Mouse (Mus musculus): Measurements from ENCODE around the gene Rabep2. TPM values are rescaled to one million over a fixed set of nuclear protein-coding genes. Genes with fewer than 3 reads are reported as not detected.

Gene Rabep2
- polyA plus RNA-seq, 2 experiments: 30.7 to 35.2 TPM

GRCm38 (mm10) chr7:126450641-126451040, 22.1 kb downstream of the Rabep2 start:
- H3K9me3 ChIP-seq (ENCODE audit: control insufficient read depth, low read length): no peaks in the 10 kb centered on the region
- WGBS: 88% methylated on average over 6 of the region's 6 CpGs
- H3K27ac ChIP-seq (replicated peaks; ENCODE audit: low read depth, low read length): no peak overlapping the region
- TF ChIP-seq POLR2A (IDR thresholded peaks at IDR 0.05; ENCODE audit: borderline replicate concordance, extremely low read depth, insufficient read depth, insufficient read length): no peak
- H3K4me2 ChIP-seq (replicated peaks; ENCODE audit: low read depth, low read length, severe bottlenecking): no peak overlapping the region
- no peak overlapping the region for H3K9ac ChIP-seq (ENCODE audit: low read depth, low read length, severe bottlenecking)
- H3K36me3 ChIP-seq (ENCODE audit: control insufficient read depth, insufficient read depth, low read length): peaks cover 26% of the 10 kb centered on the region
- no peaks in the 10 kb centered on the region for H3K27me3 ChIP-seq (ENCODE audit: control insufficient read depth, insufficient read depth, low read length)
- no peaks in the 10 kb centered on the region for H3K4me1 ChIP-seq (ENCODE audit: control insufficient read depth, insufficient read depth, low read length)
- no peak for DNase-seq (ENCODE audit: low spot score)
- no peak overlapping the region for H3K4me3 ChIP-seq (replicated peaks; ENCODE audit: low read length)
- no peak for ATAC-seq (ENCODE audit: low FRiP score, low read depth)

DNA sequence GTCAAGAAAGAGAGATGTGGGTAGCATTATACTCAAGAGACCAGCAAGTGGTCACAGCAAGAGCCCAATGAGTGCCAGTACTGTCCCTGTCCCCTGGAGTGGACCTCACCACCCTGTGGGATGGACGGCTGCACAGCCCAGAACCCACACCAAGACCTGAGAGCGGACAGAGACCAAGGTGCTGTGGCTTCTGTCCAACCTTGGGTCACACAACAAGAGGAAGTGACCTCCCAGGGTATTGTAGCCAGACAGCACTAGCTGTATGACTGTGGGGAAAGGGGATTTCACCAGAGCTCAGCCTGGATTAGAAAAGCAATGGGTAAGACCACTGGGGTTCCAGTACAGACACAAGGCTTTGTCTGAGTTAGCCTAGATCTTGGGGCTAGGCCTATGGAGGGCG, 23.7 kb downstream of the Rabep2 start:
- Histone ChIP-seq H3K27ac (replicated peaks; ENCODE audit: low read depth, low read length) (no peak overlapping the region), H3K9me3 (ENCODE audit: control insufficient read depth, low read length) (no peaks in the 10 kb centered on the region), H3K27me3 (ENCODE audit: control insufficient read depth, insufficient read depth, low read length) (no peaks in the 10 kb centered on the region), H3K36me3 (ENCODE audit: control insufficient read depth, insufficient read depth, low read length) (peaks cover 11% of the 10 kb centered on the region; the same call in 1 of the 2 replicates), H3K4me2 (replicated peaks; ENCODE audit: low read depth, low read length, severe bottlenecking) (no peak overlapping the region), H3K4me1 (ENCODE audit: control insufficient read depth, insufficient read depth, low read length) (no peaks in the 10 kb centered on the region), H3K9ac (ENCODE audit: low read depth, low read length, severe bottlenecking) (no peak overlapping the region), H3K4me3 (replicated peaks; ENCODE audit: low read length) (no peak overlapping the region)
- TF ChIP-seq POLR2A (IDR thresholded peaks at IDR 0.05; ENCODE audit: borderline replicate concordance, extremely low read depth, insufficient read depth, insufficient read length): no peak
- WGBS: 94% methylated on average over 3 of the region's 3 CpGs
- DNase-seq (ENCODE audit: low spot score): no peak
- no peak for ATAC-seq (ENCODE audit: low FRiP score, low read depth)

DNA sequence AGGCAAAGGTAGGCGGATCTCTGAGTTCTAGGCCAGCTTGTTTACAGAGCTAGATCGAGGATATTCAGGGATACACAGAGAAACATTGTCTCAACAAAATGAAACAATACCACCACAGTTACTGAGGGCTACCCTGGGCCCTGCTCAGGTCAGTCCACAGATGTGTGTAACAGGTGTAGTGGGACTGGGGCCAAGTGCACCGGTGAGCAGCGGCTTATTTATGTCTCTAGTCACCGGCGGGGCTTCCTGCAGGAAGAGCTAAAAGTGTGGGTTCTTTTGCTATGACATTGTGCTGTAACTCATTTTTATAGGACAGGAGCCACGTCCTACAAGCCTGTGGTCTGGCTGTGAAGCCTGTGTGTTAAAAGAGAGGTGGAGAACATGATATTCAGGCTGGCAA, 25.3 kb downstream of the Rabep2 start:
- H3K4me2 ChIP-seq (replicated peaks; ENCODE audit: low read depth, low read length, severe bottlenecking): no peak overlapping the region
- no peak for TF ChIP-seq POLR2A (IDR thresholded peaks at IDR 0.05; ENCODE audit: borderline replicate concordance, extremely low read depth, insufficient read depth, insufficient read length)
- no peak for ATAC-seq (ENCODE audit: low FRiP score, low read depth)
- H3K4me1 ChIP-seq (ENCODE audit: control insufficient read depth, insufficient read depth, low read length): no peaks in the 10 kb centered on the region
- 38% methylated on average over 7 of the region's 7 CpGs for WGBS
- H3K9ac ChIP-seq (ENCODE audit: low read depth, low read length, severe bottlenecking): no peak overlapping the region
- no peak overlapping the region for H3K27ac ChIP-seq (replicated peaks; ENCODE audit: low read depth, low read length)
- no peaks in the 10 kb centered on the region for H3K27me3 ChIP-seq (ENCODE audit: control insufficient read depth, insufficient read depth, low read length)
- no peak for DNase-seq (ENCODE audit: low spot score)
- H3K9me3 ChIP-seq (ENCODE audit: control insufficient read depth, low read length): no peaks in the 10 kb centered on the region
- H3K4me3 ChIP-seq (replicated peaks; ENCODE audit: low read length): no peak overlapping the region
- 0 out of 2 replicates have a peak, but pooled peaks cover 2% of the 10 kb centered on the region for H3K36me3 ChIP-seq (ENCODE audit: control insufficient read depth, insufficient read depth, low read length)

DNA sequence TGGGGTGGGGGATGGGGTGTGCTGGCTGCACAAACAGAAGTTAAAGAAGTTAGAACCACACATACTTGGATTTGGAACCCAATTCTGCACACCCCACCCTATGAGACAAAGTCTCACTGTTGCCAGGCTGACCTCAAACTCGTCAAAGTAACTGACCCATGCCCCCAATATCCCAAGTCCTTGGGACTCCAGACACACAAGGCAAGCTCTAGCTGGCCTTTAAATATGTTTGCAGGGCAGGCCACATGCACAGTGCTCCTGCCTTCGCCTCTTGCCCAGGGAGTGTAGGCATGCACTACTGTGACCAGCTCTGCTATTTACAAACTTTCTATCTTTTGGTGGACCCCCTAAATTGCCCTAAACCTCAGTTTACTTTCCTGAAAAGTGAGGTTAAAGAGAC, 26.7 kb downstream of the Rabep2 start:
- Histone ChIP-seq H3K9me3 (ENCODE audit: control insufficient read depth, low read length) (no peaks in the 10 kb centered on the region), H3K9ac (ENCODE audit: low read depth, low read length, severe bottlenecking) (no peak overlapping the region), H3K4me2 (replicated peaks; ENCODE audit: low read depth, low read length, severe bottlenecking) (no peak overlapping the region), H3K27ac (replicated peaks; ENCODE audit: low read depth, low read length) (no peak overlapping the region), H3K36me3 (ENCODE audit: control insufficient read depth, insufficient read depth, low read length) (no peaks in the 10 kb centered on the region), H3K27me3 (ENCODE audit: control insufficient read depth, insufficient read depth, low read length) (no peaks in the 10 kb centered on the region), H3K4me3 (replicated peaks; ENCODE audit: low read length) (no peak overlapping the region), H3K4me1 (ENCODE audit: control insufficient read depth, insufficient read depth, low read length) (0 out of 2 replicates have a peak, but pooled peaks cover under 1% of the 10 kb centered on the region)
- no peak for TF ChIP-seq POLR2A (IDR thresholded peaks at IDR 0.05; ENCODE audit: borderline replicate concordance, extremely low read depth, insufficient read depth, insufficient read length)
- ATAC-seq (ENCODE audit: low FRiP score, low read depth): no peak
- WGBS: 77% methylated on average over 2 of the region's 2 CpGs
- no peak for DNase-seq (ENCODE audit: low spot score)

- no peak overlapping the region for H3K4me3 ChIP-seq (replicated peaks; ENCODE audit: low read length)
- WGBS: 87% methylated on average over 17 of the region's 17 CpGs
- no peaks in the 10 kb centered on the region for H3K36me3 ChIP-seq (ENCODE audit: control insufficient read depth, insufficient read depth, low read length)
These were observed 28.1 kb downstream of the Rabep2 start for GRCm38 (mm10) chr7:126456382-126457266.

More at GRCm38 (mm10) chr7:126456382-126457266, 28.1 kb downstream of the Rabep2 start:
- no peak overlapping the region for H3K4me2 ChIP-seq (replicated peaks; ENCODE audit: low read depth, low read length, severe bottlenecking)
- H3K27ac ChIP-seq (replicated peaks; ENCODE audit: low read depth, low read length): no peak overlapping the region
- TF ChIP-seq POLR2A (IDR thresholded peaks at IDR 0.05; ENCODE audit: borderline replicate concordance, extremely low read depth, insufficient read depth, insufficient read length): no peak
- no peak overlapping the region for H3K9ac ChIP-seq (ENCODE audit: low read depth, low read length, severe bottlenecking)
- no peaks in the 10 kb centered on the region for H3K27me3 ChIP-seq (ENCODE audit: control insufficient read depth, insufficient read depth, low read length)
- no peaks in the 10 kb centered on the region for H3K9me3 ChIP-seq (ENCODE audit: control insufficient read depth, low read length)
- H3K4me1 ChIP-seq (ENCODE audit: control insufficient read depth, insufficient read depth, low read length): 0 out of 2 replicates have a peak, but pooled peaks cover 10% of the 10 kb centered on the region
- no peak for ATAC-seq (ENCODE audit: low FRiP score, low read depth)
- DNase-seq (ENCODE audit: low spot score): no peak

Measured in limb, embryonic 14.5 days (tissue).